Mouse (Mus musculus) liver, embryonic 14.5 days (tissue): ENCODE results near the gene Cckbr.

Experiments used
- CTCF ChIP-seq: IDR thresholded peaks from 2 replicates; pipeline ENCODE4 v1.5.1; 2016; ENCODE audit warnings: antibody characterized with exemption, low read depth, control low read depth
- EP300 ChIP-seq: IDR thresholded peaks from 2 replicates; pipeline ENCODE4 v1.6.1; 2016; ENCODE audit warnings: antibody characterized with exemption, low read depth

- TF ChIP-seq CTCF (no peak), EP300 (no peak)
Observed at GRCm38 (mm10) chr7:105499676-105500075, 74.1 kb downstream of the Cckbr start.
